Mouse (Mus musculus) heart, embryonic 15.5 days (tissue): ENCODE results near the gene Rfx7. TPM values are rescaled to one million over a fixed set of nuclear protein-coding genes. Genes with fewer than 3 reads are reported as not detected.
A peak's percentile ranks its signal among the peaks of the same experiment; 100 is the strongest.

Experiments used
- ATAC-seq: fragments of 200-750 bp; cut with Nextera tagmentation; replicated peaks from 2 replicates; pipeline ENCODE4 v1.8.0; 2017; ENCODE audit warnings: low read depth, moderate TSS enrichment; ENCODE audit not compliant: insufficient number of reproducible peaks, insufficient read depth, low FRiP score
- H3K27ac ChIP-seq: fragments of 300-500 bp; sonication (generic); 2 replicates; pipeline ENCODE4 v1.5.1; 2015; ENCODE audit warnings: mild to moderate bottlenecking, inconsistent platforms
- H3K27me3 ChIP-seq: fragments of 300-500 bp; sonication (generic); 2 replicates; pipeline ENCODE4 v1.6.1; 2015; ENCODE audit warnings: inconsistent platforms
- H3K36me3 ChIP-seq: fragments of 300-500 bp; sonication (generic); 2 replicates; pipeline ENCODE4 v1.6.1; 2015; ENCODE audit warnings: mild to moderate bottlenecking, inconsistent platforms
- H3K4me1 ChIP-seq: fragments of 300-500 bp; sonication (generic); replicated peaks from 2 replicates; pipeline ENCODE4 v1.6.1; 2015; ENCODE audit warnings: inconsistent platforms
- H3K4me2 ChIP-seq: fragments of 300-500 bp; sonication (generic); 2 replicates; pipeline ENCODE4 v1.6.1; 2015; ENCODE audit warnings: inconsistent platforms, mild to moderate bottlenecking, moderate library complexity
- H3K4me3 ChIP-seq: fragments of 300-500 bp; sonication (generic); 2 replicates; pipeline ENCODE4 v1.5.1; 2015; ENCODE audit warnings: mild to moderate bottlenecking, inconsistent platforms
- H3K9ac ChIP-seq: fragments of 300-500 bp; sonication (generic); 2 replicates; pipeline ENCODE4 v1.6.1; 2015; ENCODE audit warnings: mild to moderate bottlenecking, inconsistent platforms
- H3K9me3 ChIP-seq: fragments of 300-500 bp; sonication (generic); replicated peaks from 2 replicates; pipeline ENCODE4 v1.6.1; 2016; ENCODE audit warnings: inconsistent platforms
- WGBS: fragments of 180-500 bp; shearing (Covaris S2); methylation state at CpG from one replicate; pipeline ENCODE4 v1.1.7; 2015; ENCODE audit warnings: mixed read lengths; 5-methylcytosine and 5-hydroxymethylcytosine counted together
- polyA plus RNA-seq: library from polyadenylated mRNA; unstranded; fragments of >200 nt; fragmentation: Nextera tagmentation; extraction: Ambion mirVana; gene quantifications from 2 replicates; pipeline ENCODE4 v1.2.1, GENCODE M21; 2015

Gene Rfx7
- polyA plus RNA-seq, 1 experiment from 2014 or later = 6.2 TPM

GRCm38 (mm10) chr9:72656940-72657339 is 124.9 kb downstream of the Rfx7 start:
- Histone ChIP-seq H3K4me2 (no peak overlapping the region), H3K36me3 (no peaks in the 10 kb centered on the region), H3K27ac (peak overlapping the region; percentile 46), H3K9me3 (no peaks in the 10 kb centered on the region), H3K27me3 (no peaks in the 10 kb centered on the region), H3K4me3 (no peak overlapping the region), H3K9ac (no peak overlapping the region), H3K4me1 (peaks cover 38% of the 10 kb centered on the region)
- no peak for ATAC-seq
- WGBS = 35% methylated on average over 3 of the region's 3 CpGs

GRCm38 (mm10) chr9:72657694-72658093 is 125.7 kb downstream of the Rfx7 start:
- no peak for ATAC-seq
- Histone ChIP-seq H3K4me1 (peaks cover 31% of the 10 kb centered on the region), H3K27me3 (no peaks in the 10 kb centered on the region), H3K4me3 (no peak overlapping the region), H3K27ac (no peak overlapping the region), H3K36me3 (no peaks in the 10 kb centered on the region), H3K9me3 (no peaks in the 10 kb centered on the region), H3K9ac (no peak overlapping the region), H3K4me2 (no peak overlapping the region)
- WGBS = 76% methylated on average over 1 of the region's 1 CpGs

- no peak for ATAC-seq
- H3K9me3 ChIP-seq = no peaks in the 10 kb centered on the region
- WGBS = 74% methylated on average over 4 of the region's 4 CpGs
- H3K36me3 ChIP-seq = 0 out of 2 replicates have a peak, but pooled peaks cover 8% of the 10 kb centered on the region
- no peak overlapping the region for H3K4me2 ChIP-seq
- no peaks in the 10 kb centered on the region for H3K27me3 ChIP-seq
- H3K27ac ChIP-seq = 0 out of 2 replicates have a peak overlapping the region, but pooled peaks have one; percentile 100
- H3K4me1 ChIP-seq = peaks cover 31% of the 10 kb centered on the region
- no peak overlapping the region for H3K4me3 ChIP-seq
- no peak overlapping the region for H3K9ac ChIP-seq
Observed at GRCm38 (mm10) chr9:72660139-72660538, 128.1 kb downstream of the Rfx7 start.

- 0 out of 2 replicates have a peak, but pooled peaks cover 13% of the 10 kb centered on the region for H3K36me3 ChIP-seq
- H3K9ac ChIP-seq = peak overlapping the region; percentile 12; the same call in 1 of the 2 replicates
- H3K27me3 ChIP-seq = no peaks in the 10 kb centered on the region
- H3K9me3 ChIP-seq = no peaks in the 10 kb centered on the region
- 55% methylated on average over 1 of the region's 1 CpGs for WGBS
- H3K4me2 ChIP-seq = no peak overlapping the region
- no peak overlapping the region for H3K4me3 ChIP-seq
- H3K27ac ChIP-seq = peak overlapping the region; percentile 100
- H3K4me1 ChIP-seq = peaks cover 32% of the 10 kb centered on the region
- no peak for ATAC-seq
Observed at GRCm38 (mm10) chr9:72660911-72661310, 128.9 kb downstream of the Rfx7 start.

GRCm38 (mm10) chr9:72661561-72661894 is 129.5 kb downstream of the Rfx7 start:
- 2% methylated on average over 13 of the region's 13 CpGs for WGBS
- Histone ChIP-seq H3K27ac (peak overlapping the region; percentile 100), H3K4me3 (peak overlapping the region; percentile 93), H3K4me2 (peak overlapping the region; percentile 86), H3K27me3 (no peaks in the 10 kb centered on the region), H3K9me3 (no peaks in the 10 kb centered on the region), H3K4me1 (peaks cover 28% of the 10 kb centered on the region), H3K9ac (peak overlapping the region; percentile 100), H3K36me3 (0 out of 2 replicates have a peak, but pooled peaks cover 13% of the 10 kb centered on the region)
- no peak for ATAC-seq

GRCm38 (mm10) chr9:72661895-72662661 is 130.0 kb downstream of the Rfx7 start, which contains the start of gene Nedd4:
Gene Nedd4, plus strand, starts transcription at chr9:72662346.
- peaks cover 17% of the 10 kb centered on the region; the same call in 1 of the 2 replicates for H3K36me3 ChIP-seq
- H3K4me1 ChIP-seq = peaks cover 27% of the 10 kb centered on the region
- H3K9ac ChIP-seq = peak within 1 kb of the TSS; percentile 100
- no peaks in the 10 kb centered on the region for H3K9me3 ChIP-seq
- H3K27ac ChIP-seq = peak within 1 kb of the TSS; percentile 100
- peak; percentile 94 for ATAC-seq
- H3K4me2 ChIP-seq = peak within 1 kb of the TSS; percentile 86
- WGBS = under 1% methylated on average over 73 of the region's 83 CpGs
- peak within 1 kb of the TSS; percentile 93 for H3K4me3 ChIP-seq
- H3K27me3 ChIP-seq = no peaks in the 10 kb centered on the region

GRCm38 (mm10) chr9:72662691-72663533 is 130.9 kb downstream of the Rfx7 start:
- Histone ChIP-seq H3K9ac (peak overlapping the region; percentile 100), H3K9me3 (no peaks in the 10 kb centered on the region), H3K4me2 (peak overlapping the region; percentile 86), H3K27me3 (no peaks in the 10 kb centered on the region), H3K4me3 (peak overlapping the region; percentile 93), H3K4me1 (peaks cover 30% of the 10 kb centered on the region), H3K27ac (peak overlapping the region; percentile 100), H3K36me3 (peaks cover 24% of the 10 kb centered on the region; the same call in 1 of the 2 replicates)
- peak; percentile 60 for ATAC-seq
- under 1% methylated on average over 51 of the region's 55 CpGs for WGBS

GRCm38 (mm10) chr9:72663534-72663918 is 131.5 kb downstream of the Rfx7 start:
- H3K4me2 ChIP-seq = peak overlapping the region; percentile 86
- H3K27ac ChIP-seq = peak overlapping the region; percentile 100
- peaks cover 24% of the 10 kb centered on the region; the same call in 1 of the 2 replicates for H3K36me3 ChIP-seq
- no peaks in the 10 kb centered on the region for H3K9me3 ChIP-seq
- H3K4me1 ChIP-seq = peaks cover 30% of the 10 kb centered on the region
- H3K9ac ChIP-seq = peak overlapping the region; percentile 100
- H3K27me3 ChIP-seq = no peaks in the 10 kb centered on the region
- 4% methylated on average over 10 of the region's 10 CpGs for WGBS
- H3K4me3 ChIP-seq = peak overlapping the region; percentile 93
- no peak for ATAC-seq

- Histone ChIP-seq H3K4me2 (peak overlapping the region; percentile 86), H3K4me1 (peaks cover 38% of the 10 kb centered on the region), H3K9me3 (no peaks in the 10 kb centered on the region), H3K9ac (peak overlapping the region; percentile 100), H3K27me3 (no peaks in the 10 kb centered on the region), H3K36me3 (peaks cover 33% of the 10 kb centered on the region), H3K4me3 (peak overlapping the region; percentile 93), H3K27ac (peak overlapping the region; percentile 100)
- no peak for ATAC-seq
- 33% methylated on average over 12 of the region's 12 CpGs for WGBS
Observed at GRCm38 (mm10) chr9:72664409-72665351, 132.6 kb downstream of the Rfx7 start.

GRCm38 (mm10) chr9:72665517-72665916 is 133.5 kb downstream of the Rfx7 start:
- no peak for ATAC-seq
- H3K4me1 ChIP-seq = peaks cover 44% of the 10 kb centered on the region
- no peaks in the 10 kb centered on the region for H3K27me3 ChIP-seq
- WGBS = 42% methylated on average over 7 of the region's 7 CpGs
- H3K4me2 ChIP-seq = peak overlapping the region; percentile 86
- H3K9me3 ChIP-seq = no peaks in the 10 kb centered on the region
- H3K36me3 ChIP-seq = peaks cover 41% of the 10 kb centered on the region
- H3K9ac ChIP-seq = peak overlapping the region; percentile 5; the same call in 1 of the 2 replicates
- H3K27ac ChIP-seq = peak overlapping the region; percentile 100
- H3K4me3 ChIP-seq = peak overlapping the region; percentile 93
